Mouse (Mus musculus): Measurements from ENCODE around the gene Nbeal2. TPM values are rescaled to one million over a fixed set of nuclear protein-coding genes. Genes with fewer than 3 reads are reported as not detected.

The Nbeal2 gene
- polyA plus RNA-seq (2012; ENCODE audit: insufficient read depth, insufficient read length, missing spikeins) = 2.2 and 4.8 TPM in 2 replicates

GRCm38 (mm10) chr9:110653655-110654461, at the start of gene Nbeal2:
Gene Nbeal2 (minus strand): TSS chr9:110654161.
- H3K27ac ChIP-seq (replicated peaks; ENCODE audit: low read depth, low read length) = peak within 1 kb of the TSS; percentile 73
- peaks cover 12% of the 10 kb centered on the region for H3K4me1 ChIP-seq (ENCODE audit: control insufficient read depth, insufficient read depth, insufficient read length, low read length)
- peak within 1 kb of the TSS; percentile 75 for H3K4me3 ChIP-seq (ENCODE audit: insufficient read depth, low read depth, low read length)

GRCm38 (mm10) chr9:110702848-110703247, 48.9 kb upstream of the Nbeal2 start:
- H3K27ac ChIP-seq (replicated peaks; ENCODE audit: low read depth, low read length) = no peak overlapping the region
- H3K4me3 ChIP-seq (ENCODE audit: insufficient read depth, low read depth, low read length) = no peak overlapping the region

GRCm38 (mm10) chr9:110701114-110702032, 47.4 kb upstream of the Nbeal2 start:
- Histone ChIP-seq H3K4me1 (ENCODE audit: control insufficient read depth, insufficient read depth, insufficient read length, low read length) (peaks cover 7% of the 10 kb centered on the region; the same call in 1 of the 2 replicates), H3K4me3 (ENCODE audit: insufficient read depth, low read depth, low read length) (no peak overlapping the region), H3K27ac (replicated peaks; ENCODE audit: low read depth, low read length) (no peak overlapping the region)

More at GRCm38 (mm10) chr9:110702848-110703247, 48.9 kb upstream of the Nbeal2 start:
- H3K4me1 ChIP-seq (ENCODE audit: control insufficient read depth, insufficient read depth, insufficient read length, low read length) = no peaks in the 10 kb centered on the region

GRCm38 (mm10) chr9:110699574-110699973, 45.6 kb upstream of the Nbeal2 start:
- Histone ChIP-seq H3K4me3 (ENCODE audit: insufficient read depth, low read depth, low read length) (no peak overlapping the region), H3K27ac (replicated peaks; ENCODE audit: low read depth, low read length) (no peak overlapping the region), H3K4me1 (ENCODE audit: control insufficient read depth, insufficient read depth, insufficient read length, low read length) (peaks cover 7% of the 10 kb centered on the region; the same call in 1 of the 2 replicates)

GRCm38 (mm10) chr9:110697465-110697864, 43.5 kb upstream of the Nbeal2 start:
- Histone ChIP-seq H3K4me3 (ENCODE audit: insufficient read depth, low read depth, low read length) (no peak overlapping the region), H3K4me1 (ENCODE audit: control insufficient read depth, insufficient read depth, insufficient read length, low read length) (peaks cover 7% of the 10 kb centered on the region; the same call in 1 of the 2 replicates), H3K27ac (replicated peaks; ENCODE audit: low read depth, low read length) (no peak overlapping the region)

GRCm38 (mm10) chr9:110696427-110696826, 42.5 kb upstream of the Nbeal2 start:
- peaks cover 7% of the 10 kb centered on the region; the same call in 1 of the 2 replicates for H3K4me1 ChIP-seq (ENCODE audit: control insufficient read depth, insufficient read depth, insufficient read length, low read length)
- H3K4me3 ChIP-seq (ENCODE audit: insufficient read depth, low read depth, low read length) = no peak overlapping the region
- no peak overlapping the region for H3K27ac ChIP-seq (replicated peaks; ENCODE audit: low read depth, low read length)

- Histone ChIP-seq H3K27ac (replicated peaks; ENCODE audit: low read depth, low read length) (no peak overlapping the region), H3K4me3 (ENCODE audit: insufficient read depth, low read depth, low read length) (no peak overlapping the region)
These were observed 41.3 kb upstream of the Nbeal2 start for GRCm38 (mm10) chr9:110695165-110695755.

GRCm38 (mm10) chr9:110689261-110689779, 35.4 kb upstream of the Nbeal2 start:
- H3K4me1 ChIP-seq (ENCODE audit: control insufficient read depth, insufficient read depth, insufficient read length, low read length) = peaks cover 19% of the 10 kb centered on the region

More at GRCm38 (mm10) chr9:110695165-110695755, 41.3 kb upstream of the Nbeal2 start:
- H3K4me1 ChIP-seq (ENCODE audit: control insufficient read depth, insufficient read depth, insufficient read length, low read length) = peaks cover 7% of the 10 kb centered on the region; the same call in 1 of the 2 replicates

GRCm38 (mm10) chr9:110687846-110688245, 33.9 kb upstream of the Nbeal2 start:
- peaks cover 32% of the 10 kb centered on the region for H3K4me1 ChIP-seq (ENCODE audit: control insufficient read depth, insufficient read depth, insufficient read length, low read length)
- no peak overlapping the region for H3K27ac ChIP-seq (replicated peaks; ENCODE audit: low read depth, low read length)
- no peak overlapping the region for H3K4me3 ChIP-seq (ENCODE audit: insufficient read depth, low read depth, low read length)

More at GRCm38 (mm10) chr9:110689261-110689779, 35.4 kb upstream of the Nbeal2 start:
- H3K4me3 ChIP-seq (ENCODE audit: insufficient read depth, low read depth, low read length) = no peak overlapping the region
- H3K27ac ChIP-seq (replicated peaks; ENCODE audit: low read depth, low read length) = no peak overlapping the region

- H3K4me1 ChIP-seq (ENCODE audit: control insufficient read depth, insufficient read depth, insufficient read length, low read length) = peaks cover 38% of the 10 kb centered on the region
These were observed 33.1 kb upstream of the Nbeal2 start for GRCm38 (mm10) chr9:110687061-110687460.

GRCm38 (mm10) chr9:110686472-110686871, 32.5 kb upstream of the Nbeal2 start:
- H3K4me1 ChIP-seq (ENCODE audit: control insufficient read depth, insufficient read depth, insufficient read length, low read length) = peaks cover 41% of the 10 kb centered on the region
- H3K27ac ChIP-seq (replicated peaks; ENCODE audit: low read depth, low read length) = no peak overlapping the region
- H3K4me3 ChIP-seq (ENCODE audit: insufficient read depth, low read depth, low read length) = no peak overlapping the region

More at GRCm38 (mm10) chr9:110687061-110687460, 33.1 kb upstream of the Nbeal2 start:
- Histone ChIP-seq H3K27ac (replicated peaks; ENCODE audit: low read depth, low read length) (no peak overlapping the region), H3K4me3 (ENCODE audit: insufficient read depth, low read depth, low read length) (no peak overlapping the region)

- Histone ChIP-seq H3K4me1 (ENCODE audit: control insufficient read depth, insufficient read depth, insufficient read length, low read length) (peaks cover 46% of the 10 kb centered on the region), H3K4me3 (ENCODE audit: insufficient read depth, low read depth, low read length) (no peak overlapping the region), H3K27ac (replicated peaks; ENCODE audit: low read depth, low read length) (peak overlapping the region; percentile 67)
These were observed 31.6 kb upstream of the Nbeal2 start for GRCm38 (mm10) chr9:110685591-110685990.

- Histone ChIP-seq H3K4me1 (ENCODE audit: control insufficient read depth, insufficient read depth, insufficient read length, low read length) (peaks cover 46% of the 10 kb centered on the region), H3K27ac (replicated peaks; ENCODE audit: low read depth, low read length) (peak overlapping the region; percentile 67), H3K4me3 (ENCODE audit: insufficient read depth, low read depth, low read length) (no peak overlapping the region)
These were observed 31.2 kb upstream of the Nbeal2 start for GRCm38 (mm10) chr9:110685187-110685586.

- Histone ChIP-seq H3K4me3 (ENCODE audit: insufficient read depth, low read depth, low read length) (no peak overlapping the region), H3K27ac (replicated peaks; ENCODE audit: low read depth, low read length) (peak overlapping the region; percentile 67), H3K4me1 (ENCODE audit: control insufficient read depth, insufficient read depth, insufficient read length, low read length) (peaks cover 50% of the 10 kb centered on the region)
These were observed 30.3 kb upstream of the Nbeal2 start for GRCm38 (mm10) chr9:110684100-110684831.
